31 mouse cellular contexts compared by ENCODE assay signal in the genomic region with DNA sequence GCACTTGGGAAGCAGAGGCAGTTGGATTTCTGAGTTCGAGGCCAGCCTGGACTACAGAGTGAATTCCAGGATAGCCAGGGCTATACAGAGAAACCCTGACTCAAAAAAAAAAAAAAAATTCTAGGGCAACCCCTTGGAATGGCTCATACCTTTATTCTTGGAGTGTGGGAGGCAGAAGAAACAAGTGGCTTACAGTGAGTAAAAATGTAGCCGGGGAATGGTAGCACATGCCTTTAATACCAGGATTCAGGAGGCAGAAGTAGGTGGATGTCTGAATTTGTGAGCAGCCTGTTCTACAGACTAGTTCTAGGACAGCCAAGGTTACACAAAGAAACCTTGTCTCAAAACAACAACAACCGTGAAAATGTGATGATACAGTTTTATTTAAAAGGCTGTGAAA. TPM values are rescaled to one million over a fixed set of nuclear protein-coding genes. Genes with fewer than 3 reads are reported as not detected.
"Had no signal": no experiment of that assay in that cellular context is flagged by ENCODE, and none has a peak within 500 bp of the region (broad histone marks: within the 10 kb centered on the region; RNA-seq: fewer than 3 reads in every experiment).

No protein-coding gene starts in this region.

- H3K9ac ChIP-seq: embryonic facial prominence, embryonic 12.5 days; embryonic facial prominence, embryonic 13.5 days; embryonic facial prominence, embryonic 15.5 days; forebrain, embryonic 12.5 days; forebrain, embryonic 13.5 days; forebrain, embryonic 15.5 days; forebrain, postnatal 0 days had no signal

- H3K4me1 ChIP-seq: embryonic facial prominence, embryonic 10.5 days; embryonic facial prominence, embryonic 12.5 days; forebrain, embryonic 10.5 days had no signal

- H3K4me2 ChIP-seq: embryonic facial prominence, embryonic 12.5 days; embryonic facial prominence, embryonic 13.5 days; embryonic facial prominence, embryonic 15.5 days; forebrain, embryonic 12.5 days; forebrain, embryonic 13.5 days; forebrain, embryonic 15.5 days had no signal

- ATAC-seq: forebrain, embryonic 13.5 days; forebrain, embryonic 14.5 days; forebrain, embryonic 15.5 days; forebrain, embryonic 16.5 days; forebrain, postnatal 0 days had no signal

- H3K4me3 ChIP-seq: embryonic facial prominence, embryonic 10.5 days; embryonic facial prominence, embryonic 12.5 days; embryonic facial prominence, embryonic 13.5 days; embryonic facial prominence, embryonic 15.5 days; erythroblast, embryonic 14.5 days; forebrain, embryonic 10.5 days; forebrain, embryonic 12.5 days; forebrain, embryonic 13.5 days; forebrain, embryonic 15.5 days; gastrocnemius, adult 2 months; heart, adult 2 months had no signal

- DNase-seq: cerebellum, adult 8-10 months; cerebellum, adult 9-10 months; cerebellum, adult 9-11 months; cerebellum, postnatal 10 days; cerebellum, postnatal 14 days; cerebellum, postnatal 25 days; cerebellum, postnatal 36 days; embryo, embryonic 11 days; forebrain, postnatal 0 days; gastrocnemius, adult 2 months; gastrocnemius, postnatal 10 days; gastrocnemius, postnatal 14 days; gastrocnemius, postnatal 25 days; gastrocnemius, postnatal 36 days; heart, adult 18-20 months; heart, adult 2 months had no signal

- H3K27ac ChIP-seq: embryonic facial prominence, embryonic 10.5 days; embryonic facial prominence, embryonic 12.5 days; embryonic facial prominence, embryonic 13.5 days; embryonic facial prominence, embryonic 15.5 days; forebrain, embryonic 10.5 days; forebrain, embryonic 12.5 days; forebrain, embryonic 13.5 days; forebrain, embryonic 15.5 days; gastrocnemius, adult 2 months; heart, adult 2 months had no signal

- H3K27me3 ChIP-seq: embryonic facial prominence, embryonic 12.5 days; embryonic facial prominence, embryonic 13.5 days; embryonic facial prominence, embryonic 15.5 days; forebrain, embryonic 12.5 days; forebrain, embryonic 13.5 days; forebrain, embryonic 15.5 days had no signal

- H3K9me3 ChIP-seq: embryonic facial prominence, embryonic 10.5 days; embryonic facial prominence, embryonic 12.5 days; embryonic facial prominence, embryonic 13.5 days; embryonic facial prominence, embryonic 15.5 days; forebrain, embryonic 10.5 days; forebrain, embryonic 12.5 days; forebrain, embryonic 13.5 days; forebrain, embryonic 15.5 days had no signal

RNA-seq across cellular contexts. Expression of a gene that starts 46.1 kb away (rescaled TPM):
- polyA plus RNA-seq: erythroblast, embryonic 14.5 days had no signal

RNA-seq across cellular contexts. Expression of a gene that starts 50.8 kb away (rescaled TPM):
- polyA plus RNA-seq: cortical plate, adult 2 months; embryonic facial prominence, embryonic 11.5 days; embryonic facial prominence, embryonic 14.5 days; frontal cortex, adult 2 months; heart, adult 2 months had no signal
